Mouse (Mus musculus): Measurements from ENCODE around the gene Psmd9.

Gene Psmd9

DNA sequence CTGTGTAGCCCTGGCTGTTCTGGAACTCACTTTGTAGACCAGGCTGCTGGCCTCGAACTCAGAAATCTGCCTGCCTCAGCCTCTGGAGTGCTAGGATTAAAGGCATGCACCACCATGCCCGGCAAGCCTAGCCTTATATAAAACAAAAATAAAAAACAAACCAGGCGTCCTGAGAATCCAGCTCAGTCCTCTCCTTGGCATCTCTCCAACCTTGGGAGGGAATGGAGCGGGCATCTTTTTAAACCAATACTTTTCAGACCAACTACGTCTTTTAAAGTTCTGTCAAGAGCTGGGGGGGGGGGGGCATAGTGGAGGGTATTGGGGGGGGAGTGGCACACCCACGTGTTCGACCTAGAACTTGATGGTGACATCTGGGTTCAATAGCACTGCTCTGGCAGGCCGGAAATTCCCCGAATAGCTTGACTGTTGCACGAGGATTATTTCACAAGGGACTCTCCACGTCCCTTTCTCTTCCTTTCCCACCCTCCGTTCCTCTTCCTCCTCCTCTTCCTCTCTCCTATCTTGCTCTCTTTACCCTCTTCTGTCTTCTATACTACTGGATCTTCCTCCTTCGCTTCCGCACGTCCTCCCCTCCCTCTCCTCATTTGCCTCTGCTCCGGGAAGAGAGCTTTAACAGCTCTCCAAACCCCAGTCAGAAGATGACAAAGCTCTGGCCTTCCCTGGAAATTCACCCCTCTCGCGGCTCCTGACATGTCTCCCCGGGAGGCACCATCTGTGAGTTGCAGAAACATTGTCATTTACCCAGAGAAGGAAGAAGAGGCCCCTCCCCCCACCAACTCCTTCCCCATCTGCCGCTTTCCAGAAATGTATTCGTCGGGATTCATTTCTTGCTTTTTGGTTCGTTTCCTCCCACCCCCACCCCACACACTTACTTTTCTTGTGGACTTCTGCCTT, 87.9 kb downstream of the Psmd9 start:
- DNase-seq, result peak; percentile 66

DNA sequence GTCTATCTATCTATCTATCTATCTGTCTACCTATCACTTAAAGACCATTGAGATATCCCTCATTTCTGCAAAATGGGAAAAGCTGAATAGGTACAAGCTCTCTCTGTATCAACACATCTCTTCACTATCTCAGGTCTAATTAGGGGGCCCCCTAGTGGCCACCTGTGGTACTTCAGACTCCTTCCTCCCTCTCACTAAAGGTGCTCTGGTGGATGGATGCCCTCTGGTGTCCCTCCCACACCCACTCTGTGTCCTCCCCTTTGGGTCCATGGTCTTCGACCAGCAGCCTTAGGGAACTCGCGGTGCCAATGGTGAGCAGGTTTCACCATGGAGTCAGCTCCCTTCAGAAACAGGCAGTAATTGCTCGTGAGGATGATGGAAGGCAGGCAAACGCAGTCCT, 89.8 kb downstream of the Psmd9 start:
- peak; percentile 42 for DNase-seq

DNA sequence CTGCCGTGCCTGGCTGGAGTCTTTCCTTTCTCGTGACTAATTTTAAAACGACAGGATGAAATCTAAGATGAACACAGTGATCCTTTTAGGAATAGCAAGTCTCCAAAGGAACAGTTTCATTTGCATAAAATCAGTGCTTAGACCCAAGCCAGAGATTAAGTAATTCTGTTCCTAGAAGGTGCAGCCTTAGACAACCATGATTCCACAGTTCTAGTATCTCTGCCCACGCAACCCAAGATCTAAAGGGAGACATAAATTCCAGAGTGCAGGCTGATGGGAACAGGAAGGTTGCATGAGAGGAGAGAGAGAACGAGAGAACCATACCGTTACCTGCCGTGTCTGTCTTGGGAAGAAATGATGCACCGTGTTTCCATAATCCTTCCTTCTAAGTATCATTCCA, 91.5 kb downstream of the Psmd9 start:
- no peak for DNase-seq

DNA sequence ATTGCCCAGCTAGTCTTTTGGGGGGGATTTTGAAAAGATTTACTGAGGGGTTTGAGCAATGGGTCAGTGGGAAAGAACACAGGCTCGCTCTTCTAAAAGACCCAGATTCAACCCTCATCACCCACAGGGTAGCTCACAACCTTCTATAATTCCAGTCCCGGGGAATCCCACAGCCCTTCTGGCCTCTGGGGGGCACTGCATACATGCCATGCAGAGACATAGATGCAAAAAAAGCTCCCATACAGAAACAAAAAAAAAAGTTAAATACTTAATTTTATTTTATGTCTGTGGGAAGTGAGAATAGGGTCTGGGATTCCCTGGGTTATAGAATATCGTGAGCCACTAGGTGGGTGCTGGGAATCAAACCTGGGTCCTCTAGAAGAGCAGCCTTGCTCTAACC, 97.7 kb downstream of the Psmd9 start:
- no peak for DNase-seq

DNA sequence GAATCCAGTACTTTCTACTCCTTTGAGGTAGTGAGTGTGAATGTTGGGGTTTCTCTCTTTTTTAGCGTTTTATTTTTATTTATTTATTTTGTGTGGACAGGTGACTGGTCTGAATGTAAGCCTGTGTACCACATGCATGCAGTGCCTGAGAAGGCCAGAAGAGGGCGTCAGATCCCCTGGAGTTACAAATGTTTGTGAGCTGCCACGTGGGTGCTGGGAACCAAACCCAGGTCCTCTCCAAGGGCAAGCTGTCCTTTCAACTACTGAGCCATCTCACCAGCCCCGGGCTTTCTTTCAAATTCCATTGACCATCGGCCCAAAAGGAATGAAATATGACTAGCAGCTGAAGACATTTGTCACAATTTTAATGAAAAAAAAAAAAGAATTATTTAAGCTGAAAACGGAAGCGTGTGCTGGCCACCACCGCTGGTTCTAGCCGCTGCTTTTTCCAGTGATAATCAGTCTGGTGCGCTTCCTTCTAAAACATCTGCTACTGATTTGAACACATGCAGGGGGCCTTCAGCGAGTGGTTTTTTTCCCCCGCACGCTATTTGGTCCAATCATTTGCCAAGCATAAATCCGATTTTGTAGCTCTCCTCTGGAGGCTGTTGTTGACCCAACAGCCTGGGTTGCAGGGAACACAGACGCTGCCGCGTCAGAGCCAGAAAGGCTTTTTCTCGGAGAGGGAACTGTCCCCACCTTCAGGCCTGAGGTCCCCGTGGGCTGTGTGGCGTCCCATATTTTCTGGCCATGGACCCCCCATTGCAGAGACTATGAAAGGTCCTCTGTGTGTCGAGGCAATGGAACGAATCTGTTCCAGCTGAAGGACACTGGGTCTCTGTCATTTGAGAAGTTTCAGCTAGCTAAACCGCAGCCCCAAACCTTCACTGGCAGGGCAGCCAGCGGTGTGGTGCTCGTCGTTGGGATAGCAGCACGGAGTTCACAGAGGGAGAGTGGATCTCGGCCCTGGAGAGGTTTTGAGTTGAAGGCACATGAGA, 99.6 kb downstream of the Psmd9 start:
- no peak for DNase-seq

DNA sequence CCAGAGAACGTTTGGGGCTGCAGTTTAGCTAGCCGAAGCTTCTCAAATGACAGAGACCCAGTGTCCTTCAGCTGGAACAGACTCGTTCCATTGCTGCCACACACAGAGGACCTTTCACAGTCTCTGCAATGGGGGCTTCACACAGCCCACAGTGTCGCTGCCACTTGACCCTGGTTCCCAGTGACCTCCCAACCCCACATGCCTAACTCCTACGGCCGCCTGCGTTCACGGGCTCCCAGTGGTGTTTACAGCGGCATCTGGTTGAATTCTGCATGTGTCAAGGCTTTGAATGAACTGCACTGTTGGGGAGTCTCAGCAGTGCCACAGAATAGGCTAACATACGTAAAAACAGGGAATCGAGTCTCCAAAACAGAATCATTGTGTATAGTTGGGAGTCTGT, 101.7 kb downstream of the Psmd9 start:
- DNase-seq, result no peak

DNA sequence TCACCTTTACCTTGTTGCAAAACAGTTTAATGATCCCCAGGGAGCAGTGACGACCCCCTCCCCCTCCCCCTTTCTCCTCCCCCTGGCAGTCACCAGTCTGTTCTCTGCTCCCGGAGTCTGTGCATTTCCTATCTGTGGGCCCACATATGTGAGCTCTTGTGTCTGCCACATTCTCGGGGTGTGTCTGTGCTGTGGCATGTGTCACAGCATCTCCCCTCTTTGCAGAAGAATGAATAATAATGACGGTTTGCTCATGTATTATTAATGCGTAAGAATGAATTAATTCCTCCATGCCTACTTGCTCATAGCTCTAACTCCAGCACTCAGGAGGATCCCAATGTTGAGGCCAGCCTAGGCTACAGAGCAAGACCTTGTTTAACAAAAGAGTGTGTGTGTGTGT, 103.7 kb downstream of the Psmd9 start:
- DNase-seq, result no peak

DNA sequence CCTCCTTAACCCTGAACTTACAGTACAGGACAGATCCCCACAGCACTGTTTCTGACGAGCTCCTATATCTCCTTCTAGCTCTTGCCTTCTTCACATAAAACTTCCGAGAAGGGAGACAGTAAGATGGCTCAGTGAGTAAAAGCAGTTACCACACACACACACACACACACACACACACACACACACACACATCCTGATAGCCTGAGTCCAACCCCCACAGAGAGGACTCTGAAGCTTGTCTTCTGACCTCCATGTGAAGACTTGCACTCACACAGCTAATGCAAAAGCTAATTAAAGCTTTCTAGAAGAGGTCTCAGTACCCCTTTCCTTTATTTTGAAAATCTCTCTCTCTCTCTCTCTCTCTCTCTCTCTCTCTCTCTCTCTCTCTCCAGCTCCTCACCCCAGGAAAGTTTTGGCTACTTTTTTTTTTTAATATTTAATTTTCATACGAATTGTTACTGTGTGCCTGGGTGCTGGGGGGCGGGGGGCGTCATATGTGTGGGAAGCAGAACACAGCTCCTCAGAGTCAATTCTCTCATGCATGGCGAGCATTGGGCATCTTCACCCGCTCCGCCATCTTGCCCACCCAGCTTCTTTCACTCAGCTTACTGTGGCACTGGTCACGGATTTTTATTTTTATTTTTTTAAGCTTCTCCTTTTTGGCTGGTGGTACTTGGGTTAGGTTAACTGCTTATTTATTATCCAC, 107.6 kb downstream of the Psmd9 start:
- no peak for DNase-seq

DNA sequence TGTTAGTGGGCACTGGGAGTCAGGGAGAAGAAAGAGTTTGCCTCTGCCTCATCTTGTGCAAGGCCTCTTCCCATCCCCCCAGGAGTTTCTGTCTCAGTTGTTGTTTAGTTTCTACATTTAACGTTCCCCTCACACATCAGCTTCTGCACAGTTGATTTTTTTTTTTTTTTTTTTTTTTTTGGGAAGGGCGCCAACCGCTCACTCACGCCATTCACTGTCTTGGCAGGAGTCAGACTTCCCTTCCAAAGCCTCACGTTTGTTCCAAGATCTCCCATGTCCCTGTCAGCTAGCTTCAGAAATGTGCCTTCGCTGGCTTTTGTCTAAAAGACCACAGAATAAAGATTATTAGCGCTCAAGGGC, 108.1 kb downstream of the Psmd9 start:
- DNase-seq, result no peak

DNA sequence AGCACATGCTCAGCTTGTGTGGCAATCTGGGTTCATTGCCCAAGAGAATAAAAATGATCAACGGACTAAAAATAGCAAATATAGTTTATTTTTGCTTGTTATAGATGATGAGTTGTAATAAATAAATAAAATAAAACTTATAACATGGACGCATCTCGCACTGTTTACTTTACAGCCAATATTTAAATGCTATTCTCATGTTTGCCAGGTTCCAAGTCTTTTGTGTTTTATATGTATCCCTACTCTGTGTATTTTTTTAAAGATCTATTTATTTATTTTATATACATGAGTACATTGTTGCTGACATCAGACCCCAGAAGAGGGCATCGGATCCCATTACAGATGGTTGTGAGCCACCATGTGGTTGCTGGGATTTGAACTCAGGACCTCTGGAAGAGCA, 108.5 kb downstream of the Psmd9 start:
- no peak for DNase-seq

DNA sequence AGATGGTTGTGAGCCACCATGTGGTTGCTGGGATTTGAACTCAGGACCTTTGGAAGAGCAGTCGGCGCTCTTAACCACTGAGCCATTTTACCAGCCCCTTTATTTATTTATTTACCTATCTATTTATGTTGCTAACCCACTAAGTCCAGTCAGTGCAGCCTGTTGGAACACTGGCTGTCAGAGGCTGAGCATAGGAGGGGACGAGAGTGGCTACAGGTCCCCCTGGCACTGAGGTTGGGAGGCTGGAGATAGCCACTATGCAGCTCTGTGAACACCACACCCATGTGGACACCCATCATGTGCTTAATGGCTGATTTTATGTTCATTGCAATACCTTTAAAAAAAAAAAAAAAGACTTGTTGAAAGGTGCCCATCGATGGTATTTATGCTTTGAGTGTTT, 110.0 kb downstream of the Psmd9 start:
- no peak for DNase-seq

DNA sequence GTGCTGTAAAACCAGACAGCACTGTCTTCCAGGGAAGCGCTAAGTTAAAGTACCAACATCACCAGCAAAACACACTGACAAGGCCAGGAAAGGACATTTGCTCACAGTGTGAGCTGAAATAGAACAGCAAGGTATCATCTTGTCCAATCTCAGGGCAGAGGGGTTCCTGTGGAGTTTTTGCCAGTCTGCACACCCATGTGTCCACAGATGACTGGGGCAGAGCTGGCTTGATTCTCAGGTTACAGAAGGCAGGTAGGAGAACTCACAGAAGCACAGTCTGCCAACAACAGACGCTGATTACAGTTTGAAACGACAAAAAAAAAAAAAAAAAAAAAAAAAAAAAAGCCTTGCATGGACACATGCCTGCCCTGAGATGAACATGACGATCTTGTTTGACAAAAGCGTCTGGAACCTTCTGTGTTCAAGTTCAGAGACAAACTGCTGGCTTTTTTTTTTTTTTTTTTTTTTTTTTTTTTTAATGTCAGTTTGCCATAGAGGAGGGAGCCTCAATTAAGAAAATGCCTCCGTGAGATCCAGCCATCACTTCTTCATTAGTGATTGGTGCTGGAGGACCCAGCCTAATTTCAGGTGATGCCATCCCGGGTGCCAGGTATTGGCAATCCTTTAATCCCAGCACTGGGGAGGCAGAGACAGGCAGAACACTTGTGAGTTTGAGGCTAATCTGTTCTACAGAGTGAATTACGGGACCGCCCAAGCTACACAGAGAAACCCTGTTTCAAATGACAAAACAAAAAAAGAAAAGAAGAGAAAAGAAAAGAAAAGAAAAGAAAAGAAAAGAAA, 112.3 kb downstream of the Psmd9 start:
- no peak for DNase-seq

DNA sequence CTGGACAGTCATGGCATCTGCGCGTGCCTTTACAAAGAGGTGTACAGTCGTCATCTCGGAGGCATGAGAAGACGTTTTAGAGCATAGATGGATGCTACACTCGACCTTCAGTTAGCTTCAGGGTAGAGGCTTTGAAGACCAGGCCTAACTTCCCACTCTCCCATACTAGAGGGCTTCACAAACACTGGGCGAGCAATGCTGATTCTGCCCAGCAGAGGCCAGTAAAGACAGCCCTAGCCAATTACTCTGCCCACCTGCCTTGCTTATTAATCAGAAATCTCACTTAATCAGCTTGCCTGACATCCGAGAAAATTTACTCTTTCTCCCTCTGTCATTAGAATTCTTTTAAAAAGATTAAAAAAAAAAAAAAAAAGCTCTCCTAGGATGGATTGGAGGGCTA, 116.0 kb downstream of the Psmd9 start:
- DNase-seq, result peak; percentile 54

DNA sequence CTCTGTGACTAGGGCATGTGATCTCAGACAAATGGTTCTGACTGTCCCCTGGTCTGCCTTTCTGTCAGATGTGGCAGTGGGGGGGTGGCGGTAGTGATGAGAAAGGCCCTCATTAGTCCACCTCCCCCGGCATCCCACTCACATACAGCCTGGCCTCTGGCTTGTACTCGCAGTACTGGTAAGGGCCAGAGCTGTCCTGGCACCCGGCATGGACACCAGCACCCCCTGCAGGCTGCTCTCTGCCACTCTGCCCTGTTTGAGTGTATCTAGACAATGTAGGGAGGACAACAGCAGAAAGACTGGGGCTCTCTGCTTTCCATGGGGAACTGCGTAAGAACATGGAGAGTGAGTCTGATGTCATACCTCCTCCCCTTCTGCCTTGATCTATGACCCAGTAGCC, 118.9 kb downstream of the Psmd9 start:
- no peak for DNase-seq

DNA sequence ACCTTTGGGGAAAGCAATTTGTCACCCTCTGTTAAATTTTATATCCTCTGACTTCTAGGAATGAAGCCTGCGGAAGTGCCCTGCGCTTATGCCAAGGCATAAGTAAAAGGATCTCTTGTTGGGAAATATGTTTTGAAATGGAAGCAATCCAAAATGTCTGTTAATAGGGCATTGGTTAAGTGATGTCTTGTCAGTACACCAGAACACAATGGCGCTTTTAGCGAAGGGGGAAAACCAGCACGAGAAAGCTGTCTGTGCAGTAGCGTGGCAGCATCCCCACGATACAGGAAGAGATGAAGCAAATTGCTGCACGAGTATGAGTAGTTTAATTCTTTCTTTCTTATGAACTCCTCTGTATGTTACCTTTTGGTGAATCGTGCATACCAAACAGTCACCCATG, 125.4 kb downstream of the Psmd9 start:
- DNase-seq, result no peak

DNA sequence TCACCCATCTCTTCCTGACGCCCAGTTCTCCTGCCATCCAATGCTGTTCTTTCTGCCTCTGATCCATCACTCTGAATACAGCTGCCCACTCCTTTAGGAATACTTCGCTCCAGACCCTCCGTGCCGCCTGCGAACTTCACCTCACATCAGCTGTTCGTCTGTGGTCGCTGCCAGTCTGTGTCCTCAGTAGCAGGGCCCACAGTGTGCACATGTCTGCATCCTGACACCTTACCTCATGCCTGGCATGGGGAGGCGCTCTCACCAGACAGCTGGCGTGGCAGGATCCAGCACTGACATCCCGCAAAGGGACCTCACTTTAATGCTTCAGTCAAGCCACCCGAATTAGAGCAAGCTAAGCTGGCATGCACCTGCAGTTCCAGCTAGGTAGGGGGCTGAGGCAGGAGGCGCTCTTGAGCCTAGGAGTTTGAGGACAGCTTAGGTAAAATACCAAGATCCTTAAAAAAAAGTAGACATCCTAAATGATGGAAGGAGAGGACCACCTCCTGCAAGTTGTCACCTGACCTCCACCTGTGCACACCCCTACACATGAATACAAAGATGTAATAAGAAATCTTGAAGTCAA, 127.1 kb downstream of the Psmd9 start:
- DNase-seq, result no peak

DNA sequence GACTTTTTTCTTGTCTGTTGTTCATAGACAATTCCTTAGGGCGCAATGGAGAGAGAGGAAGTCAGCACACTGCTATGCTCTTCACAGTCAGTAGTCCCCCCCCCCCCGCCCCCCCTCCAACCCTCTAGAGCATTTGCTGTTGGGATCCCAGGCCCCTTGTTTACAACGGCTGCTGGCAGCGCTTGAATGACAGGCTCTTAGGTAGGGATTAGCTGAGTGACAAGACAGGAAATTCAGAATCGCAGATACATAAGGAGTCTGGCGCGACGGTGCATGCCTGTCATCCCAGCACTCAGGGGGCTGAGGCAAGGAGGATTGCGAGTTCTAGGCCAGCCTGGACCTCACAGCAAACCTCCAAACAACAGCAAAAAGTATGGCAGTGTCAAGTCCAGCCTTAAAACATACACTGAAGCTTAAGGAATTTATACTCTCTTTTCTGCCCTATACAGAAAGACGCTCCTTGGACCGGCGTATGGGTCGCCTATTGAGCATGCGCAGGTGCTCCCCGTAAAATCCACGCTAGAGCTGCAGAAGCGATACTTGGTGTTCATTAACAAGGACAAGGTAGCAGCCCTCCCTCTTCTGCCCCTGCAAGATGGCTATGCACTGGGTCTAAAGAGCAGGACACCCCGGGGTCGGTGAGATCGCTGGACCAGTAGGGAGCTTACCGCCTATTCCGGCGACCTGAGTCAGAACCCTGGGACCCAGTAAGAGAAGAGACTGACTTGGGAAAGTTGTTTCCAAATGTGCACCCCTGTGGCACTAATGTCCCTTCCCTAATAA, 128.0 kb downstream of the Psmd9 start:
- DNase-seq, result no peak

DNA sequence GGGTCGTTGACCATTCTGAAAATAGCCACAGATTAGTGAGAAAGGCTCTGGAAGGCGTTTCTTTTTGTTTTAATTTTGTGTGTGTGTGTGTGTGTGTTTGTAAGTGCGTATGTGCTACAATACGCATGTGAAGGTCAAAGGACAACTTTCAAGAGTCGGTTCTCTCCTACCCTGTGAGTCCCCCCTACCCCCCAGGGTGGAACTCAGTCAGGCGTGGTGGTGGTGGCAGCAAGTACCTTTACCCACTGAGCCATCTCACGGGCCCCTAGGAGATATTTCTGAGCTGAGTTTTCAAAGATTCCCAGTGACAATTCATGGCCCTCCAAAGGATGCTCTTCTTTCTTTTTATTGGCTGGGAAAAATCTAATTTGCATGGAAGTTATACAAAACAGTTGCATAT, 128.6 kb downstream of the Psmd9 start:
- DNase-seq, result no peak

DNA sequence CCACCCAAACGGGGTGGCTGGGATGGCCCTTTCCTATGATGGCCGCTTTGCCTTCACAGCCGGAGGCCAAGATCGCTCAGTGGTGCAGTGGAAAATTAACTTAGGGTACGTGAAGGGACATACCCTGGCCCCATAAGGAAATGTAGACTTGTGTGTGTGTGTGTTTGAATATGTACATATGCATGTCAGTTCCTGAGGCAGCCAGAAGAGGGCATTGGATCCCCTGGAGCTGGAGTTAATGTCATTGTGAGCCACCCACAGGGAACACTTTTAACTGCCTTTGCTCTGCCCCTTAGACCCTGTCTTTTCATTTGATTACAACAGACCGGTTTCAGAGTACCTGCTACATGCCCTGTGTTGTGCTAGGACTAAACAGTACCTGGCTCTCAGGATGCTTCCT, 129.3 kb downstream of the Psmd9 start:
- no peak for DNase-seq

Data from right cerebral cortex, postnatal 4 days (tissue).